Mouse (Mus musculus): Measurements from ENCODE around the gene B430306N03Rik. TPM values are rescaled to one million over a fixed set of nuclear protein-coding genes. Genes with fewer than 3 reads are reported as not detected.

B430306N03Rik gene
- 0.38 and 0.60 TPM in 2 replicates for polyA plus RNA-seq (2012; rRNA removed)

GRCm38 (mm10) chr17:48315905-48316579 is at the start of gene B430306N03Rik:
B430306N03Rik (plus strand) TSS chr17:48316141.

GRCm38 (mm10) chr17:48299203-48299602 is 16.7 kb upstream of the B430306N03Rik start, which contains the start of gene Treml2:
Treml2 (plus strand) TSS chr17:48299498.

GRCm38 (mm10) chr17:48346231-48346630 is 30.3 kb downstream of the B430306N03Rik start, which contains the start of gene Trem2:
Trem2 (plus strand) TSS chr17:48346401.

GRCm38 (mm10) chr17:48359616-48360015 is 43.7 kb downstream of the B430306N03Rik start, which contains the start of gene Treml1:
Treml1 (plus strand) TSS chr17:48359916.

Other genes with a start within 250 kb of the B430306N03Rik start
- not detected in 2 replicates for gene 1700067P10Rik, start 226.8 kb upstream of the B430306N03Rik start, polyA plus RNA-seq (2012; rRNA removed)
- gene 9830107B12Rik, start 169.9 kb upstream of the B430306N03Rik start, polyA plus RNA-seq (2012; rRNA removed): not detected in 2 replicates
- 0.11 and 0.16 TPM in 2 replicates for gene A530064D06Rik, start 148.9 kb upstream of the B430306N03Rik start, polyA plus RNA-seq (2012; rRNA removed)
- gene Trem1, start 83.4 kb upstream of the B430306N03Rik start, polyA plus RNA-seq (2012; rRNA removed): 0.01 and 0.08 TPM in 2 replicates
- 0.11 TPM in 1 of 2 replicates, not detected in the other for gene Trem3, start 68.4 kb upstream of the B430306N03Rik start, polyA plus RNA-seq (2012; rRNA removed)
- gene Treml4, start 51.8 kb upstream of the B430306N03Rik start, polyA plus RNA-seq (2012; rRNA removed): 0.17 TPM in 1 of 2 replicates, not detected in the other
- 0.38 and 0.43 TPM in 2 replicates for gene Treml2, start 16.6 kb upstream of the B430306N03Rik start, polyA plus RNA-seq (2012; rRNA removed)
- 7.0 and 8.5 TPM in 2 replicates for gene Trem2, start 30.3 kb downstream of the B430306N03Rik start, polyA plus RNA-seq (2012; rRNA removed)
- 0.45 and 0.65 TPM in 2 replicates for gene Treml1, start 43.8 kb downstream of the B430306N03Rik start, polyA plus RNA-seq (2012; rRNA removed)
- gene Nfya, start 93.8 kb downstream of the B430306N03Rik start, polyA plus RNA-seq (2012; rRNA removed): 81.6 and 97.0 TPM in 2 replicates
- 31.5 and 37.0 TPM in 2 replicates for gene Oard1, start 93.9 kb downstream of the B430306N03Rik start, polyA plus RNA-seq (2012; rRNA removed)
- 0.11 and 4.3 TPM in 2 replicates for gene Apobec2, start 116.8 kb downstream of the B430306N03Rik start, polyA plus RNA-seq (2012; rRNA removed)
- 3.1 and 3.2 TPM in 2 replicates for gene Tspo2, start 135.4 kb downstream of the B430306N03Rik start, polyA plus RNA-seq (2012; rRNA removed)
- 0.10 and 0.19 TPM in 2 replicates for gene Unc5cl, start 138.8 kb downstream of the B430306N03Rik start, polyA plus RNA-seq (2012; rRNA removed)